Mouse (Mus musculus) cerebellum, postnatal 36 days (tissue): ENCODE results near the gene Mylpf.
A peak's percentile ranks its signal among the peaks of the same experiment; 100 is the strongest.
"Not testable (repeated sequence)": the region's sequence is repeated elsewhere in the genome, so short reads cannot be mapped to it uniquely, and the experiment has no call there.

Source experiments
- DNase-seq, 2 experiments: peaks; one replicate each; pipeline ENCODE4 v3.0.0; 2021 to 2022; ENCODE audit warnings: mixed read lengths in 2 of 2

Mylpf gene

DNA sequence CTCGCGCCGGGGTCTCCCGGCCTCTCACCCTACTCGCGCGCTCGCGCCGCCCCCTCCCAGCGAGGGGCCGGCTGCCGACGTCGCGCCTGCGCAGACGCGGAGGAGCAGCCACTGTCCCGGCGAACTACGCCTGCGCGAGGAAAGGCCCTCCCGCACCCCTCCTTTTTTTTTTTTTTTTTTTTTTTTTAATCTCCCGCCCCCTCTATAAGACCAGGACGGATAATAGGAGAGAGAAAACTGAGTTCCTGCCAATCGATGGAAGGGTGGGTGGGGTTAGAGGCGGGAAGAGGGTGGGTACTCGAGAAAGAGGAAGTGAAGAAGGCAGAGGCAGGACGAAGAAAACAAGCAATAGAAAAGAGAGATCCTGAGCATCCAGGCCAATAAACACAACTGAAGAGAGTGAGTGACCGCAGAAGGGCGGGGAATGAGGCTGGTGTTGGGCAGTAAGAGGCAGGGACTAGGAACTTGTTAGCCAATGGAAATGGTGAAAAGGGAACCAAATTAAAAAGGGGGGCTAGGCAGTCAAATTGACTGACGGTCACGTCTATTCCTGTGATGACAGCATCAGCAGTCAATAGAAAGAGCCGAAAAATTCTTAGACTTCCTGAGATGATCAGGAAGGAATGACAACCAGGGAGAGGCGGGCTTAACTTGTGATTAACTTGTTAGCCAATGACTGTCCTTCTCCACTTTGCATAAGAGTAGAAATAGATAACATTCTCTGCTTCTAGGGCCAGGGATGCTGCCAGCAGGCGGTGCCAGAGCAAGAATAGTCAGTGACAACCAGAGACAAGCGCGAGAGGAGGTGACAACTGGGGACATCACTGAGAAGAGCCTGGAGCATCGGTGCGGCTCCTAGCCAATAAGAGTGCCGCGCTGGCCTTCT, at the start of gene Mylpf:
Gene Mylpf (plus strand): TSS at position 338 of the 886 bp plus-strand sequence.
- DNase-seq: peak; percentile 88 to 93

DNA sequence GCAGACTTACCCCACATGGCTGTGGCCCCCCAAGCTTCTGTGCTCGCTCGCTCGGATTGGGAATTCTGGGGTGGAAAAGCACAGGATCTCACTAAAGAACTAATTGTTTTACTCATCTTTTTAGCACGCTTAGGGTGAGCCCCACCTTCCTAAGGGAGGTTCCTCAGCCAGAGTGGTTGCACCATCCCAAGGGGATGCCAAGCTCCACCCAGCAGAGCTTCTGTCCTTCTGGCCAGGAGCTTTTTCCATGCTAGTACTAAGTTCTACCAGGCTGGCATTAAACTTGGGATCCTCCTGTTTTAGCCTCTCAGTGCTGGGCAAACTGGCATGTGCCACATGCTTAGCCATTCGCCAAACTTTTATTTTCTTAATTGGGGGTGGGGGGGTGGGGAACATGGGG, 46.1 kb upstream of the Mylpf start:
- no peak for DNase-seq

DNA sequence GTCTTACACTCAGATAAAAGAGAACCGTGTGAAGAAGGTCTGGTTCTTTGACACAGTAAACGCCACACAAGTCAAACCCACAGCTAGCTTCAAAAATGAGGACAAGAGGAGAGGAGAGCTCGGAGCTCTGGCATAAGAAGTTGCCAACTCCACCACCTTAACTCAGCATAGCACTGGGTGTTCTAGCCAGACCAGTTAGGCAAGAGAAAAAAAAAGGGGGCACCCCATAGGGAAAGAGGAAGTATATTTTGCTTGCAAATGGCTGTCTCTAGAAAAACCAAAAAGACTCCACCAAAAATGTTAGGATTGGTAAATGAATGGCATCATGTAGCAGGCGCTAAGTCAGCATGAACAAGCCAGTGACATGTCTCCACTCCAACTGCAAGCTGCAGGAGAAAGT, 44.7 kb upstream of the Mylpf start:
- DNase-seq: no peak

DNA sequence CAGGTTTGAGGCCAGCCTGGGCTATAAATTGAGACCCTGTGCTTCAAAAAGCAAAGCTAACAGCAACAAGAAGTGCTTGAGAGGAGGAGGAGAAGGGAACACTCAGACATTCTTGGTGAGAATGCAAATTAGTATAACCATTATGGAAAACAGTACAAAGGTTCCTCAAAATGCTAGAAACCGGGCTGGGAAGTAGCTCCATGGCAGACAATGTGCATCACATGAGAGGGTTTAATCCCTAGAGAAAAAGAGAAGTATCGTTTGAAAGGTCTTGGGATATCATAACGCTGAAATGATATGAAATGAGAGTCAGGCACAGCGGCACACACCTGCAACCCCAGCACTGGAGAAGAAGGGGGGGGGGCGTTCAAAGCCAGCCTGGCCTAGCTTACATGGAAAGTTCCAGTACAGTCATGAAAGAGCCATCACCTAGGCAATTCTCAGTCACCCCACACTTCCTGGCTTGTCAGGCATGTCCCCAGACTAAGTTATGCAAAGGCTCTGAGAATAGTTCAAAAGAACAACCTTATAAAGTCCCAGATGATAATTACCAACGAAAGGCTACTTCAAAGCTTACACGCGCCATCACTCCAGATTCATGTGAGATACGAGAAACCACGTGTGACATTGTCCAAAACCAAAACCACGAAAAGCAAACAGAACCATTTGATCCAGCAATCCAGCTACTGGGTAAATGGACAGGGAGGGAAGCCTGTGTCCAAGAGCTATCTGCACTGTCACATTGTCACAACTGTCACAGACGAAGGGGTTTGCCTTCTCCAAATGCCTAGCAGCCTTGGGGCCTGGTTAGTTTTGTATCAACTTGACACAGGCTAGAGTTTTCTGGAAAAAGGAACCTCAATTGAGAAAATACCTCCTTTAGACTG, 42.8 kb upstream of the Mylpf start:
- DNase-seq: no peak

DNA sequence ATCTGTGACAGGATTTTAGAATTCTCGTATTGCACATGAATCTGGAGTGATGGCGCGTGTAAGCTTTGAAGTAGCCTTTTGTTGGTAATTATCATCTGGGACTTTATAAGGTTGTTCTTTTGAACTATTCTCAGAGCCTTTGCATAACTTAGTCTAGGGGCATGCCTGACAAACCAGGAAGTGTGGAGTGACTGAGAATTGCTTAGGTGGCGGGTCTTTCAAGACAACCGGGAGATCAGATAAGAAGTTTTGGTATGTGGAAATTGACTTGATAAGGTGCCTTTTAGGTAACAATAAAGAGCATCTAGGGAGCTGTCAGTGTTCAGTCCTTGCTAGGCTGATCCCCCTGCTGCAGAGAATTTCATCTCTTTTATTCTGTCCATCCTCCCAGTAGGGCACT, 42.2 kb upstream of the Mylpf start:
- no peak for DNase-seq

DNA sequence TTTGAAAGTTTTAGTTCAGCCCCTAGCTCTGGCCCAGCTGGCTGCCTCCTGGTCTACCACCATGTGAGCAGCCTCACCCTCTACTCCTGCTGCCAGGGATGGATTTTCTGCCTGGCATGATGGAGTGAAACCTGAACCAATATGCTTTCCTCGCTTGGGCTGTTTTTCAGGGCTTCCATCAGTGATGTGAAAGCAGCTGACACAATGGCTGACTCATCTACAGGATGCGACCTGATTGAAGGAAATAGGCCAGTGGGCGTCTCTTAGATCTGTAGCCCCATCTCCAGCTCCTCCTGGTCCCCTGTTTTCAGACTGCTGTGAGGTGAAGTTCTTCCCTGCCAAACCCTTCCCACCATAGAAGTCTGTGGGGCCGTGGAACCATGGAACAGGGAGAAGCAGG, 31.8 kb upstream of the Mylpf start:
- DNase-seq: no peak

DNA sequence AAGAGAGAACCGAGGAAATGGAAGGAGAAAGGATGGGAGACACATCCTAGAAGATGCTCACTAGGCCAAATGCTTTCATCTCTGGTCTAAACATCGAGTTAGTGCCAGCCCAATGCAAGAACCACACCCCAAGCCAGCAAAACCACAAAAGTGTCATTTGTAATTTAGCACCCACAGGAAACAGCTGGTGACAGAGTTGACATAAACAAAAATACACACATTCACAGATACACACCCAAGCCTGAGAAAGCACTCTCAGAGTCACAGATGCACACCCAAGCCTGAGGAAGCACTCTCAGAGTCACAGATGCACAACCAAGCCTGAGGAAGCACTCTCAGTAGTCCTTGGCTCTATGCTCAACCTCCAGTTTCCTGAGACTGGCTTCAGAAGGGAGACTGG, 27.9 kb upstream of the Mylpf start:
- DNase-seq: no peak

DNA sequence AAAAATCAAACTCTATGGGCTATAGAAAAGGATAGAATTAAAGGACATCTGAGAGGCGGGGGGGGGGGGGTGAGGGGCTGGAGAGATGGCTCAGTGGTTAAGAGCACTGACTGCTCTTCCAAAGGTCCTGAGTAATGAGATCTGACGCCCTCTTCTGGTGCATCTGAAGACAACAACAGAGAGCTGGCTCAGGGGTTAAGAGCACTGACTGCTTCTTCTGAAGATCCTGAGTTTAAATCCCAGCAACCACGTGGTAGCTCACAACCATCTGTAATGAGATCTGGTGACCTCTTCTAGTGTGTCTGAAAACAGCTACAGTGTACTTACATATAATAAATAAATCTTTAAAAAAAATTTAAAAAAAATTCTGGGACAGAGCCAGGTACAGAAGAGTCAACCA, 27.0 kb upstream of the Mylpf start:
- not testable (repeated sequence) for DNase-seq

DNA sequence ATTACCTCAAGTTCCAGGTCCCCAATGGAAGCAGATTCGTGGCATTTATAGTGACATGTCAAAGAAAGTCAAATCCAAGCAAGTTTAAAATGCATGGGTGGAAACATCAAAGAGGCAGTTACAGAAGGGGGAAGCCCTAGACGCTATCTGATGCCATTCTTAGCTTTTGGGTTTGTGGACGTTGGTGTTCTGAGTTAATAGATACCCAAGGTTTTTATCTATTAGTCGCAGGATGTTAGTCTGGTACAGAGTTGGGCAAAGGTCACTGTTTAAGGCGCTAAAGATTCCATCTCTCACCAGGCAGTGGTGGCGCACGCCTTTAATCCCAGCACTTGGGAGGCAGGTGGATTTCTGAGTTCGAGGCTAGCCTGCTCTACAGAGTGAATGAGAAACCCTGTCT, 25.3 kb upstream of the Mylpf start:
- no peak for DNase-seq

DNA sequence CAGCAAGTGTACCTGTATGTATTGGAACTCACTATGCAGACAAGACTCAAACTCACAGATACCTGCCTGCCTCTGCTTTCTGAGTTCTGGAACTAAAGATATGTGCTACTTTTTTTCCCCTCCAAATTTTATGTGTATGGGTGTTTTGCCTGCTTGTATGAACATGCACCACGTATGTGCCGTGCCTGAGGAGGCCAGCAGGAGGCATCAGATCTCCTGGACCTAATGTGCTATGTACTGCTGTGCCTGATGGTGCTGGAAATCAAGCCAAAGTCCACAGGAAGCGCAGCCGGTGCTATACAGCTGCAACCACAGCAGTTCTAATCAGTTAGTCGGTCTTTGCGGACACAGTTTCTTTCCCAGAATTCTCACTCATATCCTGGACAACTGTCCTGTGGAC, 24.9 kb upstream of the Mylpf start:
- DNase-seq: no peak

DNA sequence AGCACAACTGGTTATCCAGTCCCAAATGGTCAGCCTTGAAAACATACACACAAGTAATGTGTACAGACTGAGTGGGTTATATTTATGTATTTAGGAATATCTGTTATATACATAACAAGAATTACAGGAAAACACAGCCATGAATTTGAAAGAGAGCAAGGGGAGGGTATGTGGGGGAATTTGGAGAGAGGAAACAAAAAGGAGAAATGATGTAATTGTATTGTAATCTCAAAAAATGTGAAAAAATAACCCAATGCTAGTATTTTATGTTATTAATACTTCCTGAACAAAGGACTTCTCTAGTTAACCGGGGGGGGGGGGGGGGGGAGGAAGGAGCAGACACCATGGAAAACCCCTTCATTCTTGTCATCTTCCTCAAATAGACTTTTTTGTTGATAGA, 24.0 kb upstream of the Mylpf start:
- no peak for DNase-seq

DNA sequence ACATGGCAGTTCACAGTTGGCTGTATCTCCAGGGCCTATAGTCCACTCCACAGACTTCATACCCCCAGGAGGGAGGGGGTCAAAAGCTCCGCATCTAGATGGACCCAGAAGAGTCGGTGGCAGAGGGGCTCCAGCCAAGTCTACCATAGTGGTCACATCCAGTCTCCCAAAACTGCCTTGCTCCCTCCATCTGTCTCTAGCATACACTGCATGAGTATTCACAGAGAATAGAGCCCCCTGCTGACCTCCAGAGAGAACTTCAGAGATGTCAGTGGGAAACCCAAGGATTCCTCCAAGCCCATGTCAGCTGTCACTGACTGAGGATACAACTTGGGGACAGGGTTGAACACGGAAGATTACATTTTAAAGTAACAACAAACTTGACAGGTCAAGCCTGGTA, 23.1 kb upstream of the Mylpf start:
- no peak for DNase-seq

DNA sequence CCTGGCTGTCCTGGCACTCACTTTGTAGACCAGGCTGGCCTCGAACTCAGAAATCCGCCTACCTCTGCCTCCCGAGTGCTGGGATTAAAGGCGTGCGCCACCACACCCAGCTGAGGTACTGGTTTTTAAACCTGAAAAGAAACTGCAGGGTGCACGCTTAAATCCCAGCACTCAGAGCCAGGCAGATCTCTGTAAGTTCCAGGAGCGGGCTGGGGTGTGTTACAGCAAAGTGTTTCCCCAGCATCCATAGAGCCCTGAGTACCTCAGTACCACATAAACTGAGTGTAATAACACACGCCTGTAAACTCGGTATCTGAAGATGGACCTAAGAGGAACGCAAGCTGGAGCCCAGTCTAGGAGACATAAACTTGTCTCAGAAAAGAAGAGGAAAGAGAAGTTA, 21.3 kb upstream of the Mylpf start:
- DNase-seq: no peak

DNA sequence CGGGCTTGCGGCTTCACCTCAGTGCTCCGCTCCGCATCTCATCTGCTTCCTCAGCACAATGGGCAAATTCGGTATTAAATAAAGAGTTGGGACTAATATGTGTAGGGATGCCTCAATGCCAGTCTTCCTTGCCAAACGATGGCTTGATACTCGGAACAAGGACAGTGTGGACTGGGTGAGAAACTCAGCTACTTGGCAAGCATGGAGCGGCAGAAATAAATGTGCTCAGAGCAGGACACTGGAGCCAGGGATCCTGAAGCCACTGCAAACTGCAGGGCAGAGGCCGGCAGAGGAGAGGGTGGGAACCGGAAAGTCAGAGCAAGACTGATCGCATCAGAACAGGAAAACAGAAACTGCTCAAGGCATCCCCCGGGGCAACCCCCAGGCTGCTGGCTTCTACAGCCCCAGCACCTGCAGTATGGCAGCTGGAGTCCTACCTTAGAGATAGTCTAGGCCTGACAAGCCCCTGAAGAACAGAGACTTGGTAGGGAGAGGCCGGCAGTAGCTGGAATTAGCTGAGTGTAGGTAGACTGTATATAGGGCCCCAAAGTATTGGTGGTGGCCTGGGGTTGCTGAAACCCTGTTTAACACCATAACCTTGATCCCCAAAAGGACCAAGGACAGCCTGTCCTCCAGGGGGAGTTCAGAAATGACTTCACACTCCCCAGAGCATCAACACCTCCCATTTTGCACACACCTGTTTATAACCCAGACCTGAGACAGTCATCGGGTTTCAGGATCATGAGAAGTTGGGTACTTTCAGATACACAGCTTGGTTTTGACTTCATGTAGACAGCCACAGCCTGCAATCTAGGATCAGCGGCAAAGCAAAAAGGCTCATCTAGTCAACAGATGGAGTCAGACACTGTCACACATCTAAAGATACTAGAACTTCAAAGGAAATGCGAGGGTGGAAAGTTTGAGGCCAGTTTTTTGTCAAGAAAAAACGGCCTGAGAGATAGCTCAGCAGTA, 20.1 kb upstream of the Mylpf start:
- DNase-seq: no peak

DNA sequence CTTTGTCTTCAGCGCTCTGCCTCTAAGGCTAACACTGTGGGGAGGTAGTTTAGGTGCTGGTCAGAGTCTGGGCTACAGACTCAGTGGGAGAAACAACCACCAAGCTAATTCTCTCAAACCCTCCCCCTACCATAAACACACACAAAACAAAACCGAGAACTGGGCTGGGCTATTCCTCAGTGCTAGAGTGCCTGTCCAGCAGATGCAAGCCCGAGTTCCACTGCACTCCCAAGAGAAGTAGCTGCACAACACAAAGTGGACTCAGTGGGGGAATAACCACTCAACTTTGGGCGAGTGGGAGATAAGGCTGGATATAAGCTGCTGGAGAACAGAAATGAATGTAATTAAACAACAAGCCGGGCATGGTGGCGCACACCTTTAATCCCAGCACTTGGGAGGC, 18.0 kb upstream of the Mylpf start:
- DNase-seq: no peak

DNA sequence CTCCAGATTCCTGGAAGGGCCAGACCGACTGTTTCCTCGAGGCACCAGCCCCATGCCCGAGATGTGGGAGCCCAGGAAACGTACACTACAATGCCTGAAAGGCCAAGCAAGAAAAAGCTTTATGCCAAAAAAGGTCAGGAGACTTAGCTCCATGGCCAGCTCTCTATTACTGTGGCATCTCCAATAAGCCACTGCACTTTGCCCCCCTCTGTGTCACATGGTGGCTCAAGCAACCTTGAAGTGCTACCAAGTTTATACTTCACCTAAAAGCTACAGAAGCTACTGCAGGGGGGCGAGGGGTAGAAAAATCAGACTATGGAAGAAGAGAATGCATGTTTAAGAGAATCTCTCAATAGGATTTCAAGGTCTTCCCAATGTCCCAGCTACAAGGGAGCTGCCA, 15.7 kb upstream of the Mylpf start:
- DNase-seq: no peak

DNA sequence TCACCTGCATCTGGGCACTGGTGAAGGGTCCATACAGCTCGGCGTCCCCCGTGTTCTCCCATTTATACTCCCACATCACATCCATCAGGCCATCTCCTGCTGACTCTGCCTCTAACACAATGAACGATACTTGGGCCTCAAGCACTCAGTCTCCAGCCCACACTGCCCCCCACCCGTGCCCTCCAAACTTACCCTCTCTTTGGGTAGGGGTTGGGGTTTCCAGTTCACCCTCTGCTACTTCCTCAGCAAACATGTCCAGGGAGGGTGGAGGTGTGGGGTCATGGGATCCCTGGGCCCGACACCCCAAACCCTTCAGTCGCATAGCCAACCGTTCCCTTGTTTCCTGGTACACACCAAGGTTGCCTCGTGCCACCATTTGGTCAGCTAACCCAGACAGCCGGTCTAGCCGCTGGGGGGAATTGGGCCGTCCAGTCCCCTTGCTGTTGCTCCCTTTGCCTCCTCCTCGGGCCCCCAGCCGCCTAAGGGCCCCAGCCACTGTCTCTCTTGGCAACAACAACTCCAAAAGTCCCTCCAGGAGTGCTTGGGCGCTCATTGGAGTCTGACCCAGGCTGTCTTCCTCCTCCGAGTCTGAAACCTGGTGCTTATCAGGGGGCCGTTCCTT, 14.6 kb upstream of the Mylpf start:
- no peak for DNase-seq

DNA sequence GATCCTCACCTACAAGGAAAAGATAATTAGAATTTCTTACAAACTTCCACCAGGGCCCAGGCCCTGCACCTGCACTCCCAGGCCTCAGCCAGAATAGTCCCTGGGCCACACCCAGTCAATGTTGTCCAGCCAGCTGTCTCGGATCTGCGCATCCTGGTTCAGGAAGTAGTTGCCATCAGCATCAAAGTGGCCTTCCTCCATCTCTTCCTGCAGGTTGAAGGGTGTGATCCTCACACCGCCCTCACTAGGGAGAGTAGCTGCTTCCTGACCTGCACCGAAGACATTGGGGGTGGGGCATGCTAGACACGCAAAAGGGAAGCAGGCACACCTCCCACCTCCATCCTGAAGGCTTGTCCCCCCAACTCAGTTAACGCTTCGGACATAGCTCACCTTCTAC, 14.1 kb upstream of the Mylpf start:
- DNase-seq: no peak

DNA sequence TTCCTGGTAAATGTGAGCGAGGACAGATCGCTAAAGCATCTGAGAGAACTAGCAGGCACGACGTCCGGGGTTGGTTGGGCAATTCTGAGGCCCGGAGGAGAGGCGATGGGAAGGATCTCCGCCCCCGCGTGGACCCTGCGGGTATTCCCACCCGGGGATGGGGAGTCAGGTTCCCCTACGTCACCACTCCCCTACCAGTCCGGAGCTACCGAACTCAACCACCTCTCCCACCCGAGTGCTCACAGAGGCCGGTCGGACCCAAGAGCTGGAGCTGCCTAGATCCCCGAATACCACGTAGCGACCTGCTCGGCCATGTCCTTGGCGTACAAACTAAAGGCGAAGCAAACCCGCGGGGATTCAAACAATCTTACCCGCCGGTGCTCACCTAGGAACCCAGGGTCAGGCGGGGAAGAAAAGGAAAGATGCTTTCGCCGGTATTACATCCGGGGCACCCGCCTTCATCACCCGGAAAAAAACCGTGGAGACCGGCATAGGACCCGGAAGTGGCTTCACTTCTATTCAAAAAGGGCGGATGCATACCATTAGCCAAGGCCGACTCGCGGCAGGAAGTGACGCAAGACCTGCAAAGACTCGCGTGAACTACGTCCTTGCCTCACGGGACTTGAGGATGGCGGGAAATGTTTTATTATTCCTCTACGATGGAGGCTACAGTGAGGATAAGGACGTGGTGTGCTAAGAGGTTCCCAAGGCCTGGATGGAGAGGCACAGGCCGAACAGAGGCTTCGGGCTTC, 13.0 kb upstream of the Mylpf start, which contains the start of gene Cd2bp2:
Gene Cd2bp2 (minus strand): TSS at position 507 of the 752 bp plus-strand sequence.
- peak; percentile 95 to 96 for DNase-seq

DNA sequence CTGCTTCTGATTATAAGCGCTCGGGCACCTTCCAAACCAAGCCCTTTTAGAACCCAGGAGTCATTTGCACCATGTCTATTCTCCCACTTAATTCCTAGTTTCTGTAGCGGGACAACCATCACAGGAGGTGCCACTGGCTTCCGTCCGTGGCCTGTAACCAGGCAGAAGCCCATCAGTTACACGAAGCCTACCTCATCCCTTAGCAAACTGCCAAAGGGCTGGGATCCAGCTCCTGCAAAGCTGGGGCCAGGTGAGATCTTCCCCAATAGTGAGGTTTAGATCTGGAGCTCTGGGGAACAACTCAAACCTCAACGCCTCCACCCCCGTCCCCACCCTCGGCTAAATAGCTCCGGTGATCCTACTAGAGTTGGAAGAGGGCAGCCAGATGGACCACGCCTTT, 12.2 kb upstream of the Mylpf start:
- DNase-seq: no peak

DNA sequence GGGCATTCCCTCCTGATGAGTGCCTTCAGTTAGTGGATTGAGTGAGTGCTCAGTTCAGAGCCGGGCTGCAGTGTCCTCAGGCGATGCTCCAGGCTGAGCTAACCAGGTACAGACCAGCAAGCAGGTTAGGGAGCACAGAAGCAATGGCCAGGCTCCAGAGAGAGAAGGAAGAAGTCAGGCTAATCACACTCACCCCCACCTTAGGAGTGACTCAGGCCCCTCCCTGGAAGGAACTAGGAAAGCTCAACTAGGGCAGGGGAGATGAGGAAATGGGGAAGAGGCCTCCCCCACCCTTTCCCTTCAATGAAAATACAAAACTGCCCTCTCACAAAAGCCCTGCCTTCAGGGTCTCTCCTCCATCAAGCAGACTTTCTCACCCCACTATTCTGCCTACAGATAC, 2.1 kb upstream of the Mylpf start:
- DNase-seq: no peak
